Mouse (Mus musculus) midbrain, postnatal 0 days (tissue): ENCODE results near the gene Rnf213. TPM values are rescaled to one million over a fixed set of nuclear protein-coding genes. Genes with fewer than 3 reads are reported as not detected.

Experiments
- ATAC-seq: fragments of 200-750 bp; cut with Nextera tagmentation; 2 replicates; pipeline ENCODE4 v1.8.0; 2017; ENCODE audit warnings: moderate number of reproducible peaks, mild to moderate bottlenecking, moderate TSS enrichment, moderate library complexity; ENCODE audit not compliant: low FRiP score
- DNase-seq: peaks from one replicate; pipeline ENCODE4 v3.0.0-alpha.2; 2015; ENCODE audit warnings: low spot score
- H3K27ac ChIP-seq: fragments of 300-500 bp; sonication (generic); 2 replicates; pipeline ENCODE4 v1.5.1; 2014; ENCODE audit warnings: low read depth, mild to moderate bottlenecking, low read length, mixed read lengths
- H3K27me3 ChIP-seq: fragments of 300-500 bp; sonication (generic); 2 replicates; pipeline ENCODE4 v1.6.1; 2014; ENCODE audit warnings: low read length, control low read depth, mixed read lengths; ENCODE audit not compliant: insufficient read depth
- H3K36me3 ChIP-seq: fragments of 300-500 bp; sonication (generic); 2 replicates; pipeline ENCODE4 v1.6.1; 2014; ENCODE audit warnings: low read length, control low read depth, mixed read lengths; ENCODE audit not compliant: insufficient read depth
- H3K4me1 ChIP-seq: fragments of 300-500 bp; sonication (generic); 2 replicates; pipeline ENCODE4 v1.6.1; 2014; ENCODE audit warnings: mild to moderate bottlenecking, control low read depth, antibody characterized with exemption, low read length, mixed read lengths; ENCODE audit not compliant: insufficient read depth
- H3K4me2 ChIP-seq: fragments of 300-500 bp; sonication (generic); 2 replicates; pipeline ENCODE4 v1.6.1; 2014; ENCODE audit warnings: low read depth, mild to moderate bottlenecking, low read length, mixed read lengths; ENCODE audit not compliant: poor library complexity, severe bottlenecking
- H3K4me3 ChIP-seq: fragments of 300-500 bp; sonication (generic); 2 replicates; pipeline ENCODE4 v1.5.1; 2014; ENCODE audit warnings: low read depth, mild to moderate bottlenecking, low read length, moderate library complexity
- H3K9ac ChIP-seq: fragments of 300-500 bp; sonication (generic); replicated peaks from 2 replicates; pipeline ENCODE4 v1.6.1; 2014; ENCODE audit warnings: mild to moderate bottlenecking, low read length, moderate library complexity, mixed read lengths; ENCODE audit not compliant: poor library complexity, severe bottlenecking
- H3K9me3 ChIP-seq: fragments of 300-500 bp; sonication (generic); 2 replicates; pipeline ENCODE4 v1.6.1; 2016; ENCODE audit warnings: low read length, control low read depth
- CTCF ChIP-seq: IDR thresholded peaks from 2 replicates; pipeline ENCODE4 v1.5.1; 2016; ENCODE audit warnings: antibody characterized with exemption, mild to moderate bottlenecking
- WGBS: fragments of 180-500 bp; shearing (Covaris S2); extraction: QIAGEN DNeasy Blood & Tissue Kit; methylation state at CpG from one replicate; pipeline ENCODE4 v1.1.7; 2014; 5-methylcytosine and 5-hydroxymethylcytosine counted together
- polyA plus RNA-seq: library from polyadenylated mRNA; unstranded; fragments of >200 nt; fragmentation: Nextera tagmentation; extraction: Ambion mirVana; gene quantifications from 2 replicates; pipeline ENCODE4 v1.2.1, GENCODE M21; 2015
- total RNA-seq: library from RNA; depleted of rRNA; stranded (reverse); fragments of >200 nt; gene quantifications from 2 replicates; pipeline ENCODE4 v1.2.3, GENCODE M21; 2014

The Rnf213 gene
- total and polyA plus RNA-seq, 2 experiments from 2014 or later = 0.74 to 6.9 TPM

- Histone ChIP-seq H3K4me1 (peaks cover 7% of the 10 kb centered on the region; the same call in 1 of the 2 replicates), H3K9ac (no peak overlapping the region), H3K27ac (no peak overlapping the region), H3K27me3 (no peaks in the 10 kb centered on the region), H3K4me3 (no peak overlapping the region), H3K36me3 (no peaks in the 10 kb centered on the region), H3K4me2 (no peak overlapping the region), H3K9me3 (no peaks in the 10 kb centered on the region)
- TF ChIP-seq CTCF = no peak
- 86% methylated on average over 6 of the region's 6 CpGs for WGBS
- ATAC-seq (no peak), DNase-seq (no peak)
Measured at GRCm38 (mm10) chr11:119427431-119427830, 34.5 kb downstream of the Rnf213 start.

DNA sequence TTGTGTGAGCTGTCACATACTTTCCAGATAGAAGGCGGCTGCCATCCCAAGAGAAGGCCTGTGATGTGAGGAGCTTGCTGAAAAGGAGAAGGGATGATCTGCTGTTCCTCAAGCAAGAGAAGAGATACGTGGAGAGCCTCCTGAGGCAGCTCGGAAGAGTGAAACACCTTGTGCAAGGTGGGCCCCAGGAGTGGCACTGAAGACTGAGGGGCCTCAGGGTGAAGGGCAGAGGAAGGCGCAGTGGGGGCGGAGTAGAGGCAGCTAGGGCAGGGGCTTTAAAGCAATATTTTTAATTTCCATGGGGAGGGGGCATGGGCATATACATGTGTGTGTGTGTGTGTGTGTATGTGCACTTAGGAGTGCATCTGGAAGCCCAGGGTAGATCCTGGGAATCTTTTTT is 35.1 kb downstream of the Rnf213 start:
- peak overlapping the region; percentile 35 for H3K4me3 ChIP-seq
- no peak overlapping the region for H3K9ac ChIP-seq
- 85% methylated on average over 5 of the region's 5 CpGs for WGBS
- DNase-seq (no peak), ATAC-seq (no peak)
- no peaks in the 10 kb centered on the region for H3K27me3 ChIP-seq
- no peaks in the 10 kb centered on the region for H3K36me3 ChIP-seq
- TF ChIP-seq CTCF = no peak
- peak overlapping the region; percentile 68 for H3K4me2 ChIP-seq
- H3K4me1 ChIP-seq = peaks cover 7% of the 10 kb centered on the region; the same call in 1 of the 2 replicates
- H3K27ac ChIP-seq = no peak overlapping the region
- H3K9me3 ChIP-seq = no peaks in the 10 kb centered on the region

GRCm38 (mm10) chr11:119428649-119429136 is 35.8 kb downstream of the Rnf213 start:
- no peak for TF ChIP-seq CTCF
- Histone ChIP-seq H3K27ac (no peak overlapping the region), H3K9me3 (no peaks in the 10 kb centered on the region), H3K9ac (no peak overlapping the region), H3K4me2 (peak overlapping the region; percentile 68), H3K4me1 (peaks cover 7% of the 10 kb centered on the region; the same call in 1 of the 2 replicates), H3K4me3 (peak overlapping the region; percentile 35), H3K27me3 (no peaks in the 10 kb centered on the region), H3K36me3 (no peaks in the 10 kb centered on the region)
- DNase-seq (no peak), ATAC-seq (no peak)
- under 1% methylated on average over 28 of the region's 35 CpGs for WGBS

DNA sequence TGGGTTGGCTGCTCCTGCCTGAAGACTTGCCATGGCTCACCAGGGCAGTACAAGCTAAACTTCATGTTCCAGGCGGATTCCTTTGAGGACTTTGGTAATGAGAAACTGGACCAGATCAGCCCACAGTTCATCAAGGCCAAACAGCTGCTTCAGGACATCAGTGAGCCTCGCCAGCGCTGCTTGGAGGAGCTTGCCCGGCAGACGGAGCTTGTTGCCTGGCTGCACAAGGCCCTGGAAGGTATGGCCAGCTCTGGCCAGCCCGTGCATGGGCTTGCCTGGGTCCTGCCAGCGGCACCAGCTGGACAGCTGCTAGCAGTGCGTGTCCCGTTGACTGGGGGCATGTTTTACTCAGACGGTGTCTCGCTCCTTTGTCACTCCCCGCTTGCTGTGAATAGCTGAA is 38.6 kb downstream of the Rnf213 start:
- peaks cover 7% of the 10 kb centered on the region; the same call in 1 of the 2 replicates for H3K4me1 ChIP-seq
- no peaks in the 10 kb centered on the region for H3K36me3 ChIP-seq
- H3K27me3 ChIP-seq = no peaks in the 10 kb centered on the region
- H3K4me3 ChIP-seq = no peak overlapping the region
- no peak overlapping the region for H3K27ac ChIP-seq
- H3K4me2 ChIP-seq = no peak overlapping the region
- DNase-seq (no peak), ATAC-seq (no peak)
- WGBS = 85% methylated on average over 12 of the region's 12 CpGs
- no peak for TF ChIP-seq CTCF
- no peak overlapping the region for H3K9ac ChIP-seq
- H3K9me3 ChIP-seq = no peaks in the 10 kb centered on the region

GRCm38 (mm10) chr11:119432706-119433105 is 39.8 kb downstream of the Rnf213 start:
- Histone ChIP-seq H3K9ac (no peak overlapping the region), H3K4me2 (no peak overlapping the region), H3K27ac (no peak overlapping the region), H3K9me3 (no peaks in the 10 kb centered on the region), H3K4me3 (no peak overlapping the region), H3K27me3 (no peaks in the 10 kb centered on the region), H3K4me1 (peaks cover 5% of the 10 kb centered on the region; the same call in 1 of the 2 replicates), H3K36me3 (no peaks in the 10 kb centered on the region)
- no peak for DNase-seq
- WGBS = 72% methylated on average over 7 of the region's 7 CpGs
- no peak for ATAC-seq
- TF ChIP-seq CTCF = no peak

DNA sequence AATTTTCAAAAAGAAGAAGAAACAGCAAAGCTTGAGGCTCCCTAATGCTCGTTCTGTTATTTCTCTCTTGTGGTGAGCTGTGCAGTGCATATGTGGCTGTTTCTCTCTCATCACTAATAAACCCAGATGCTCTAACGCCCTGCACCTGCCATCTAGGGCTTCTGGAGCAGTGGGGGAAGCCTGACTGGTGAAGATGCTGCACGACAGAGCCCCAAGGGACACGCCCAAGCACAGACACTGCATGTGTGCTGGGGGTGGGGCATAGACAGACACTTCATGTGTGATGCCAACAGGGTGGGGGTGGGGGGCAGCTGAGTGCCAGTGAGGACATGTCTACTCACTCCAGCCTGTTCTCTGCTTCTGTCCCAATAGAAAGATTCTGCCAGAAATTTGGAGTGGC is 41.4 kb downstream of the Rnf213 start:
- H3K4me3 ChIP-seq = no peak overlapping the region
- H3K4me2 ChIP-seq = no peak overlapping the region
- DNase-seq (no peak), ATAC-seq (no peak)
- no peak for TF ChIP-seq CTCF
- no peaks in the 10 kb centered on the region for H3K36me3 ChIP-seq
- H3K4me1 ChIP-seq = no peaks in the 10 kb centered on the region
- H3K27ac ChIP-seq = no peak overlapping the region
- H3K9me3 ChIP-seq = no peaks in the 10 kb centered on the region
- no peak overlapping the region for H3K9ac ChIP-seq
- WGBS = 71% methylated on average over 4 of the region's 4 CpGs
- H3K27me3 ChIP-seq = no peaks in the 10 kb centered on the region
